Mouse (Mus musculus) neural tube, embryonic 13.5 days (tissue): Measurements from ENCODE around the gene Mbd6. TPM values are rescaled to one million over a fixed set of nuclear protein-coding genes. Genes with fewer than 3 reads are reported as not detected.

Experiments used
- ATAC-seq: fragments of 200-750 bp; cut with Nextera tagmentation; 2 replicates; pipeline ENCODE4 v1.8.0; 2017; ENCODE audit warnings: low read depth, mild to moderate bottlenecking, moderate TSS enrichment, moderate library complexity
- H3K27ac ChIP-seq: fragments of 300-500 bp; sonication (generic); replicated peaks from 2 replicates; pipeline ENCODE4 v1.5.1; 2015; ENCODE audit warnings: moderate library complexity, mild to moderate bottlenecking, inconsistent platforms
- H3K27me3 ChIP-seq: fragments of 300-500 bp; sonication (generic); 2 replicates; pipeline ENCODE4 v1.6.1; 2015; ENCODE audit warnings: mild to moderate bottlenecking, inconsistent platforms
- H3K36me3 ChIP-seq: fragments of 300-500 bp; sonication (generic); 2 replicates; pipeline ENCODE4 v1.6.1; 2015; ENCODE audit warnings: mild to moderate bottlenecking, inconsistent platforms
- H3K4me1 ChIP-seq: fragments of 300-500 bp; sonication (generic); replicated peaks from 2 replicates; pipeline ENCODE4 v1.6.1; 2015; ENCODE audit warnings: inconsistent platforms
- H3K4me2 ChIP-seq: fragments of 300-500 bp; sonication (generic); 2 replicates; pipeline ENCODE4 v1.6.1; 2015; ENCODE audit warnings: inconsistent platforms, mild to moderate bottlenecking, moderate library complexity
- H3K4me3 ChIP-seq: fragments of 300-500 bp; sonication (generic); 2 replicates; pipeline ENCODE4 v1.5.1; 2015; ENCODE audit warnings: mild to moderate bottlenecking, inconsistent platforms
- H3K9ac ChIP-seq: fragments of 300-500 bp; sonication (generic); 2 replicates; pipeline ENCODE4 v1.6.1; 2015; ENCODE audit warnings: moderate library complexity, mild to moderate bottlenecking, inconsistent platforms
- H3K9me3 ChIP-seq: fragments of 300-500 bp; sonication (generic); 2 replicates; pipeline ENCODE4 v1.6.1; 2016; ENCODE audit warnings: inconsistent platforms
- WGBS: fragments of 180-500 bp; shearing (Covaris S2); methylation state at CpG from one replicate; pipeline ENCODE4 v1.1.7; 2015; 5-methylcytosine and 5-hydroxymethylcytosine counted together
- polyA plus RNA-seq: library from polyadenylated mRNA; unstranded; fragments of >200 nt; fragmentation: Nextera tagmentation; extraction: Ambion mirVana; gene quantifications from 2 replicates; pipeline ENCODE4 v1.2.1, GENCODE M21; 2015

The Mbd6 gene
- polyA plus RNA-seq, 1 experiment from 2014 or later: 14.5 TPM

DNA sequence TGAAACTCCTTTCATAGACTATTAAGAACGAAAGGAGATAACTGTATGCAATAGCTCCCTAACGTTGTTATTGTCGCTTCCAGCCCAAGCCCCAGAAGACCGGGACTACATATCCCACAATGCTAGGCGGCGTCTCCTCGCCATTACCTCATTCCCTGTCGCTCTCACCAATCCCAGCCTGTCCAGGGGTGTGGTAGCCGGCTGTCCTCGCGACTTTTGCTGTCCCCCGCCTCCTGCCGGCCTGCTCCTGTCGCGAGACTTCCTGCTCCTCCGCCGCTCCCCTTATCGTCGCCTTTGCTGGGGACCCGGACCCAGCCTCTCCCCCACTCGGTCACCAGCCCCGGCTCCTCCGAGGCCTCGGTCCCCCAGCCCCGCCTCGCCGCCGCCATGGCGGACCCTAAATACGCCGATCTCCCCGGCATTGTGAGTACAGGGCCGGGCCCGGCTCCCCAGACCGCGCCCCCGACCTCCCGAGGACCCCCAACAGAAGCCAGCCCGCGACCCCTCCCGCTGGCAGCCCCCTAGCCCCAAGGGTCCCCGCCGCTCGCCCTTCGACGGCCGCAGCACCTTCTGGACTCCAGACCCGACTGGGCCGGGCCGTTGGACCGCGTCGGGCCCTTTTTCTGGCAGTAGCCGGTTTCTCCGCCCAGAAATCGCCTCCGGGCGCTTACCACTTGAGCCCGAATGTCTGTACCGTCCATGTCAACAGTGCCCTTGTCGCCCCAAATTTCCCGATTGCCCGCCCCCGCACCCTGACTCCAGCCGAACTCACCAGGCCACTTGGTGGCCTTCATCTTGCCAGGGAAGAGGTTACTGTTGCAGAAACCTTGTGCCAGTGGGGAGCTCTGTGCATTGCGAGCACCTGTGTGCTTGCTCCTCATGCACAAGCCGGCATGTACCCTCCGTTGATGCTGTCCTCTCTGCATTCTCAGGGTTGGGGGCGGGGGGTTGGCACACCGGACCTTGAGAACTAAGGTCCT, 22.4 kb downstream of the Mbd6 start, which contains the start of gene Dctn2:
TSS of gene Dctn2 (plus strand) at position 257 of the 980 bp plus-strand sequence.
- under 1% methylated on average over 70 of the region's 70 CpGs for WGBS
- H3K27me3 ChIP-seq: peaks cover 4% of the 10 kb centered on the region
- peak within 1 kb of the TSS; percentile 99 for H3K4me3 ChIP-seq
- H3K4me2 ChIP-seq: peak within 1 kb of the TSS; percentile 91
- H3K9ac ChIP-seq: peak within 1 kb of the TSS; percentile 100
- peak within 1 kb of the TSS; percentile 96 for H3K27ac ChIP-seq
- no peaks in the 10 kb centered on the region for H3K9me3 ChIP-seq
- H3K36me3 ChIP-seq: peaks cover 30% of the 10 kb centered on the region
- peaks cover 62% of the 10 kb centered on the region for H3K4me1 ChIP-seq
- peak; percentile 95 for ATAC-seq

DNA sequence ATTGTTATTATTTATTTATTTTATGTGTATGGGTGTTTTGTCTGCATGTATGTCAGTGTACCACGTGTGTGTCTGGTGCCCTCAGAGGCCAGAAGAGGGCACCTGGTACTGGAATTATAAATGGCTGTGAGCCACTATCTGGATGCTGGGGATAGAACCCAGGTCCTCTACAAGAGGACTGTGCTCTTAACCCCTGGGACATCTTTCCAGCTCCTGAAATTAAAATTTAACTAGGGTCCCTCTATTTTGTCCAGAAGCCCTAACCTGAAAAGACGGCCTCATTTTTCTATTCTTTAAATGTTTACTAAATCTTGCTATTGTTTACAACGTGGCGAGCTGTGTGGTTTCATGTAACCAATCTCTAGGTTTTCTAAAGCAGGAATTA, 23.1 kb downstream of the Mbd6 start:
- H3K4me1 ChIP-seq: peaks cover 64% of the 10 kb centered on the region
- H3K36me3 ChIP-seq: peaks cover 23% of the 10 kb centered on the region
- ATAC-seq: peak; percentile 41; the same call in 1 of the 2 replicates
- peak overlapping the region; percentile 100; the same call in 1 of the 2 replicates for H3K9ac ChIP-seq
- peak overlapping the region; percentile 91 for H3K4me2 ChIP-seq
- H3K27ac ChIP-seq: peak overlapping the region; percentile 96
- H3K27me3 ChIP-seq: peaks cover 4% of the 10 kb centered on the region
- H3K4me3 ChIP-seq: peak overlapping the region; percentile 99
- WGBS: 31% methylated on average over 4 of the region's 4 CpGs
- H3K9me3 ChIP-seq: no peaks in the 10 kb centered on the region

DNA sequence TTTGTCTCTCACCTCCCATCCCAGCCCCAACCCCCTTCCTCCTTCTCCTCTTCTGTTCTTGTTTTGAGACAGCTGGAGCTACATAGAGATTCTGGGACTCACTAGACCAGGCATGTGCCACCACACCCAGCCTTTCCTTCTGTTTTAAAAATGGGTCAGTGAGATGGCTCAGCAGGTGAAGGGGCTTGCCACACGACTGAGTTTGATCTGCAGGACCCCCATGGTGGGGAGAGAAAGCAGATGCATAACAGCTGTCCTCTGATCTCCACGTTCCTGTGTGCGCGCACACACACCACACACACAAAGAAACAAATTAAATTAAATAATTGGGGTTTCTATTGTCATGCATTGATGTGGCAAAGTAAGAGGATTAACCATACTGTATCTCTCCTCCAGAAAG, 23.8 kb downstream of the Mbd6 start:
- Histone ChIP-seq H3K9ac (no peak overlapping the region), H3K36me3 (peaks cover 15% of the 10 kb centered on the region), H3K4me1 (peaks cover 64% of the 10 kb centered on the region), H3K9me3 (no peaks in the 10 kb centered on the region), H3K4me2 (no peak overlapping the region), H3K4me3 (no peak overlapping the region), H3K27ac (no peak overlapping the region), H3K27me3 (peaks cover 4% of the 10 kb centered on the region)
- no peak for ATAC-seq
- 70% methylated on average over 4 of the region's 4 CpGs for WGBS

DNA sequence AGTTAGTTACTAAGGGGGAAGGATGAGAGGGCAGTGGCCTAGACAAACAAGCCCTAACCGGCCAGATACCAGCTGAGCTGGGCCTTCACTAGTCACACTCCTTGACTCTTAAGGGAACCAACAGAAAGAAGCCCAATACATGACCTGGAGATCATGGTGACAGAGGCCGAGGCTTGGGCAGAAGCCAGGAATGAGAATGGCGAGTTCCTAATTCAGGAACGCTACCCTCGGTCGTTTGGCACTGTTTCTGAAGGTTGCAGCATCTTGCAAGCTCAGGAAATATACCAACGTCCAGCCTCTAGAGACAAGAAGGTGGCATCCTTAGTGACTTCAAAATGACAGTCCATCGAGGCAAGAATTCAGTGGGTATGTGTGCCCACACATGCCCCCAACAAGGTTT, 24.5 kb downstream of the Mbd6 start:
- WGBS: 78% methylated on average over 8 of the region's 8 CpGs
- no peak overlapping the region for H3K27ac ChIP-seq
- ATAC-seq: no peak
- peaks cover 65% of the 10 kb centered on the region for H3K4me1 ChIP-seq
- no peak overlapping the region for H3K4me3 ChIP-seq
- no peak overlapping the region for H3K9ac ChIP-seq
- H3K4me2 ChIP-seq: no peak overlapping the region
- peaks cover 14% of the 10 kb centered on the region for H3K36me3 ChIP-seq
- peaks cover 4% of the 10 kb centered on the region for H3K27me3 ChIP-seq
- H3K9me3 ChIP-seq: no peaks in the 10 kb centered on the region

- peaks cover 65% of the 10 kb centered on the region for H3K4me1 ChIP-seq
- H3K9me3 ChIP-seq: no peaks in the 10 kb centered on the region
- peaks cover 4% of the 10 kb centered on the region for H3K27me3 ChIP-seq
- peak overlapping the region; percentile 82 for H3K4me2 ChIP-seq
- 33% methylated on average over 3 of the region's 3 CpGs for WGBS
- ATAC-seq: no peak
- peak overlapping the region; percentile 65 for H3K4me3 ChIP-seq
- H3K9ac ChIP-seq: peak overlapping the region; percentile 93
- H3K36me3 ChIP-seq: peaks cover 8% of the 10 kb centered on the region
- H3K27ac ChIP-seq: peak overlapping the region; percentile 93; the same call in 1 of the 2 replicates
These were observed 25.2 kb downstream of the Mbd6 start for GRCm38 (mm10) chr10:127263631-127264030.

DNA sequence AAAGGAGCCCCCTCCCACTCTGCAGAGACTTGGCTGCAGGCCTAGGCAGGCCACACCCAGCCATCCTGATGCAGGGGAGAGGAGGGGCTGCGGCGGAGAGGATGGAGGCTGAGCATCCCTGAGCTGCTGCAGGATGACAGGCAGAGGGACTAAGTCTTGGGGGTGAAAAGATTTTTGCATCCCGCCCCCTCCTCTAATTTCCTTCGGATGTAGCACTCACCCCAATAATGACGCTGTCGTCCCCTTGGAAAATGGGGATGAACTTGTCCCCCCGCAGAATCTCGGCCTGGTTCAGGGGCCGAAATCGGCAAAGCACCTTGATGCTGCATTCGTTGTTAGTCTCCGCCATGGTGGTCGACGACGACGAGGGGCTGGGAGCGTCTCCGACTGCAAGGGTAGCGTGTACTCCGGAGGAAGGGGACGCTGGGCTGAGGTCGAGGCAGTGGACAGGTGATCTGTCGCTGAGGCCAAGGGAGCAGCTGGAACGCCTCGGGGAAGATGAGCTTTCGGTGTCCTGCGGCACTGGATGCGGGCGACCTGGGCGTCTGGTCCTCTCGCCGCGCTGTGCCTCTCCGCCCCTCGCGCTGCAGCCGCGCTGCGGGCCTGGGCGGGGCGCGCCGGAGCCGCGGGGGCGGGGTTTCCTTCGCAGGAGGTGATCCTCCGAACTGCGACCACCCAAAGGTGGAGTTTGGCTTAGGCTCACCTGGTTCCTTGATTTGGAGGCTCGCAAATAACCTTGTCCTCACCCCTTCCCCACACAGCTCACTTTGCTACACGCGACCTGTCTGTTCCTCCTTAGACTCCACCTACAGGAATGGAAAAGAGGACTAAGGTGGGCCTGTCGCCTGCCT, 26.0 kb downstream of the Mbd6 start, which contains the start of gene Kif5a:
TSS of gene Kif5a (minus strand) at position 801 of the 851 bp plus-strand sequence.
- H3K27ac ChIP-seq: peak within 1 kb of the TSS; percentile 93
- H3K36me3 ChIP-seq: peaks cover 1% of the 10 kb centered on the region; the same call in 1 of the 2 replicates
- peak within 1 kb of the TSS; percentile 93 for H3K9ac ChIP-seq
- H3K27me3 ChIP-seq: peaks cover 4% of the 10 kb centered on the region
- H3K9me3 ChIP-seq: no peaks in the 10 kb centered on the region
- WGBS: 1% methylated on average over 53 of the region's 53 CpGs
- H3K4me2 ChIP-seq: peak within 1 kb of the TSS; percentile 82
- peak; percentile 45 for ATAC-seq
- peaks cover 64% of the 10 kb centered on the region for H3K4me1 ChIP-seq
- peak within 1 kb of the TSS; percentile 65 for H3K4me3 ChIP-seq

DNA sequence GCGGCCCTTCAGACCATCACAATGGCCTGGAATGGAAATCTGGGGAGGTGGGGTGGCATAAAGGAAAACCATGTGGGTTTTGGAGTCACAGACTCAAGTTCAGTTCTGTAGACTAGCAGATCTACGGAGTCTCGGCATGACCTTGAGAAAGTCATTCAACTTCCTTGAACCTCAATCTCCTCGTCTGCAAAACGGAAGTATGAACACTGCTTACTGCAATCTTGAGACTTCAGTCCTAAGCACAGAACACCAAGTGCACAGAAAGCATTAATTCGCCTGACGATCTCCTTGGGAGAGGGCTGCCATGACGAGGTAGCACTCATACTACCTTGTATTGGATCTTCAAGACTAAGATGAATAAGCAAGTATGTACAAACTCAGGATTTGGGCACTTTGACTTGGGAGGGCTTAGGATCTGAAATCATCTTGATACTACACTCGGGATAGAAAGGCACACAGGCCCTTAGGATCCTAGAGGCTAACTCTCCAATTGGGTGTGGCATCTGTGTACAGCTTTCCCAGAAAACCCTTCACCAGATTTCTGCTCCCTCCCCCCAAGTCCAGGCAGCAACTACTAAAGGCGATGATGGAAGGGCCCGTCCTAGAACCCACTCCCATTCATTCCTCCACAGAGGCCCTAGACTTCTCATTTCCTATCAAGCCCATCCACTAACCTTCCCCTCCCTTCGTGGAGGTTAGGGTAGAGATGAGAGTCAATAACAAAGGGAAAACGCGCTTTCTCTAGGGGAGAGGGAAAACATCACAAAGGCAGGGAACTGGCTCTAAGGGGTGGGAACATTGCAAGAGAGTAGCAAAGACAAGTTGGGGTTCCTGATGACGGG, 26.9 kb downstream of the Mbd6 start:
- Histone ChIP-seq H3K4me3 (peak overlapping the region; percentile 65), H3K27me3 (peaks cover 4% of the 10 kb centered on the region), H3K4me1 (peaks cover 61% of the 10 kb centered on the region), H3K9me3 (no peaks in the 10 kb centered on the region), H3K27ac (peak overlapping the region; percentile 93), H3K9ac (peak overlapping the region; percentile 93), H3K4me2 (peak overlapping the region; percentile 82), H3K36me3 (peaks cover 9% of the 10 kb centered on the region)
- 58% methylated on average over 15 of the region's 15 CpGs for WGBS
- no peak for ATAC-seq

GRCm38 (mm10) chr10:127258489-127258888, 30.3 kb downstream of the Mbd6 start:
- H3K36me3 ChIP-seq: peaks cover 16% of the 10 kb centered on the region

DNA sequence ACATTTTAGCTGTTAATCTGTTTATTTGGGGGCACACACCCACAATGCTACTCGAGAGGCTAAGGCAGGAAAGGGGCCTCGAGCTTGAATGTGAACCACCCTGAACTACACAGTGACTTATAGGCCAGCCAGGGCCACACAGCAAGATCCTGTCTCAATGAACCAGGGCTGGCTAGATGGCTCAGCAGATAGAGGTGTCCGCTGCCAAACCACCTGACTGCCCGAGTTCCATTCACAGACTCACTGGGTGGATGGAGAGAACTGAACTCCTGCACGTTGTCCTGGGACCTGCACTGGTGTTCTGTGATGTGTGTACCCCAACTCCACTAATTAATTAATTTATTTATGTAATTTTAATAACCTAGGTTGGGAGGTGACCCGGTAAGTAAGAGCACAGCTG, 31.0 kb downstream of the Mbd6 start:
- no peak overlapping the region for H3K27ac ChIP-seq
- H3K4me1 ChIP-seq: peaks cover 60% of the 10 kb centered on the region
- H3K27me3 ChIP-seq: no peaks in the 10 kb centered on the region

More at GRCm38 (mm10) chr10:127258489-127258888, 30.3 kb downstream of the Mbd6 start:
- Histone ChIP-seq H3K27me3 (no peaks in the 10 kb centered on the region), H3K4me2 (peak overlapping the region; percentile 82), H3K4me1 (peaks cover 66% of the 10 kb centered on the region), H3K9me3 (no peaks in the 10 kb centered on the region), H3K27ac (no peak overlapping the region), H3K4me3 (peak overlapping the region; percentile 65; the same call in 1 of the 2 replicates), H3K9ac (0 out of 2 replicates have a peak overlapping the region, but pooled peaks have one; percentile 22)
- ATAC-seq: no peak
- WGBS: 84% methylated on average over 8 of the region's 8 CpGs

DNA sequence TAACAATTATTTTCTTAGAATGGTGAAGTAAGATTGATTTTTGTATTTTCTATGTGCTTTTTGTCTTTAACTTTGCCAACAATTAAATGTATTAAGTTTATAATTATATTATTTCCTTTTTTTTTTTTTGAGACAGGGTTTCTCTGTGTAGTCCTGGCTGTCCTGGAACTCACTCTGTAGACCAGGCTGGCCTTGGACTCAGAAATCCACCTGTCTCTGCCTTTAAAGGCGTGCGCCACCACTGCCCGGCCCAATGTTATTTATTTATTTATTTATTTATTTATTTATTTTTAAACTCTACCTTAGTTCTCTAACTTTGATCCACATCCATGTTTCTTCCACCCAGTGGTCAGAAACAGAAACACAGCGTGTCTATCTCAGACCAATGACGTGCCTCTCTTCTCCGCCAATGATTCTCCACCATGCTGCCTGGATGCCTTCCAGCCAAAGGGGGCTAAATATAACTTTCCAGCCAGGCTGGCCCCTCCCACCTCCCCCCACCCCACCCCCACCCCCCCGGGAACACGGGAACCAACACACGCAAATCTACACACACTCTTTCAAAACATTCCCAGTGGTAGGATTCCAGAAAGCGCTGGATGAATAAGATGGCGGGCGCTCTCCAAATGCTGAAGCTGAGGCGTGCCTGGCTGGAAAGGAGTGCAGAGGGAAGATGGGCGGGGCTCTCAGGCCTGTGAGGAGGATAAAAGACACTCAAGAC, 33.0 kb downstream of the Mbd6 start:
- no peak overlapping the region for H3K27ac ChIP-seq
- WGBS: 26% methylated on average over 14 of the region's 14 CpGs
- no peak overlapping the region for H3K4me3 ChIP-seq
- H3K27me3 ChIP-seq: no peaks in the 10 kb centered on the region
- H3K4me2 ChIP-seq: peak overlapping the region; percentile 33
- no peak overlapping the region for H3K9ac ChIP-seq
- no peaks in the 10 kb centered on the region for H3K9me3 ChIP-seq
- H3K4me1 ChIP-seq: peaks cover 47% of the 10 kb centered on the region
- ATAC-seq: 0 out of 2 replicates have a peak, but pooled peaks have one; percentile 51
- peaks cover 16% of the 10 kb centered on the region for H3K36me3 ChIP-seq

More for the DNA sequence above, 31.0 kb downstream of the Mbd6 start:
- peaks cover 16% of the 10 kb centered on the region for H3K36me3 ChIP-seq
- no peaks in the 10 kb centered on the region for H3K9me3 ChIP-seq
- ATAC-seq: no peak
- H3K9ac ChIP-seq: no peak overlapping the region
- WGBS: 79% methylated on average over 6 of the region's 6 CpGs
- H3K4me2 ChIP-seq: no peak overlapping the region
- H3K4me3 ChIP-seq: no peak overlapping the region
